Comparison of ENCODE assay signal across 8 mouse cellular contexts in genomic region chr7:25756011-25756410, GRCm38 (mm10). TPM values are rescaled to one million over a fixed set of nuclear protein-coding genes. Genes with fewer than 3 reads are reported as not detected.
DNase-seq lines count a peak whose midpoint lies in the region; ATAC-seq and TF ChIP-seq lines count a peak whose summit lies in the region.

No protein-coding gene starts in this region.

- H3K4me3 ChIP-seq in embryonic facial prominence, embryonic 13.5 days: peak overlapping the region; percentile 98
- H3K4me3 ChIP-seq in heart, adult 2 months: peak overlapping the region; percentile 71
- peak overlapping the region; percentile 99 for H3K4me3 ChIP-seq in limb, embryonic 13.5 days
- H3K4me3 ChIP-seq in midbrain, embryonic 16.5 days (ENCODE audit: low read depth, low read length): peak overlapping the region; percentile 85

- TF ChIP-seq POLR2A in heart, adult 2 months (IDR thresholded peaks at IDR 0.05; ENCODE audit: insufficient read depth, low read depth, low read length): peak; percentile 86

- H3K9me3 ChIP-seq in embryonic facial prominence, embryonic 13.5 days: no peaks in the 10 kb centered on the region
- no peaks in the 10 kb centered on the region for H3K9me3 ChIP-seq in limb, embryonic 13.5 days
- no peaks in the 10 kb centered on the region for H3K9me3 ChIP-seq in midbrain, embryonic 16.5 days (replicated peaks; ENCODE audit: control insufficient read depth, low read length, poor library complexity, severe bottlenecking)

- DNase-seq in cerebellum, adult 11 months: peak; percentile 76
- peak; percentile 91 to 92 for DNase-seq in heart, adult 2 months
- DNase-seq in kidney, adult 8-10 months: peak; percentile 92 to 93
- DNase-seq in spleen, postnatal 10 days (ENCODE audit: low spot score in 2 of 2): peak; percentile 77 to 94

- TF ChIP-seq CTCF in heart, adult 2 months (IDR thresholded peaks at IDR 0.05): no peak; the same call in 1 of the 2 replicates

- WGBS in embryonic facial prominence, embryonic 13.5 days: under 1% methylated on average over 18 of the region's 18 CpGs
- WGBS in heart, adult 2 months: under 1% methylated on average over 18 of the region's 18 CpGs
- under 1% methylated on average over 18 of the region's 18 CpGs for WGBS in limb, embryonic 13.5 days
- WGBS in midbrain, embryonic 16.5 days: 0% methylated on average over 18 of the region's 18 CpGs

- peaks cover 22% of the 10 kb centered on the region for H3K4me1 ChIP-seq in embryonic facial prominence, embryonic 13.5 days
- H3K4me1 ChIP-seq in heart, adult 2 months (ENCODE audit: control insufficient read depth, insufficient read depth, low read length): peaks cover 9% of the 10 kb centered on the region
- peaks cover 22% of the 10 kb centered on the region for H3K4me1 ChIP-seq in limb, embryonic 13.5 days
- H3K4me1 ChIP-seq in midbrain, embryonic 16.5 days (ENCODE audit: control insufficient read depth, insufficient read depth, low read length): peaks cover 20% of the 10 kb centered on the region

- intact Hi-C loops in heart, adult 2 months (cut with DNase I): loop anchor here (2.0 kb wide), 1 partner anchor 17 kb away; no protein-coding TSS in a partner anchor

- peak overlapping the region; percentile 99 for H3K9ac ChIP-seq in embryonic facial prominence, embryonic 13.5 days
- H3K9ac ChIP-seq in heart, adult 2 months (ENCODE audit: low read depth, low read length): peak overlapping the region; percentile 2; the same call in 1 of the 2 replicates
- peak overlapping the region; percentile 66 for H3K9ac ChIP-seq in limb, embryonic 13.5 days
- peak overlapping the region; percentile 66 for H3K9ac ChIP-seq in midbrain, embryonic 16.5 days (ENCODE audit: low read depth, low read length)

- peak overlapping the region; percentile 98 for H3K27ac ChIP-seq in embryonic facial prominence, embryonic 13.5 days
- H3K27ac ChIP-seq in heart, adult 2 months: peak overlapping the region; percentile 96
- H3K27ac ChIP-seq in limb, embryonic 13.5 days: peak overlapping the region; percentile 99
- peak overlapping the region; percentile 97 for H3K27ac ChIP-seq in midbrain, embryonic 16.5 days (ENCODE audit: low read length)

- ATAC-seq in cerebellum, adult (ENCODE audit: insufficient number of reproducible peaks, low FRiP score, low TSS enrichment): no peak
- peak; percentile 54 for ATAC-seq in embryonic facial prominence, embryonic 13.5 days (ENCODE audit: insufficient number of reproducible peaks, insufficient read depth, low FRiP score, low TSS enrichment, low read depth)
- peak; percentile 37 for ATAC-seq in limb, embryonic 13.5 days (ENCODE audit: low FRiP score, low read depth)
- ATAC-seq in midbrain, embryonic 16.5 days: peak; percentile 38

- no peaks in the 10 kb centered on the region for H3K27me3 ChIP-seq in embryonic facial prominence, embryonic 13.5 days
- H3K27me3 ChIP-seq in heart, adult 2 months (ENCODE audit: control insufficient read depth, insufficient read depth, low read length): no peaks in the 10 kb centered on the region
- H3K27me3 ChIP-seq in limb, embryonic 13.5 days: no peaks in the 10 kb centered on the region
- no peaks in the 10 kb centered on the region for H3K27me3 ChIP-seq in midbrain, embryonic 16.5 days (ENCODE audit: control insufficient read depth, insufficient read depth, low read depth, low read length)

- peaks cover 5% of the 10 kb centered on the region for H3K79me2 ChIP-seq in heart, adult 2 months (replicated peaks; ENCODE audit: control insufficient read depth, insufficient read depth, low read length)

- H3K36me3 ChIP-seq in embryonic facial prominence, embryonic 13.5 days: peaks cover 42% of the 10 kb centered on the region
- H3K36me3 ChIP-seq in heart, adult 2 months (ENCODE audit: control insufficient read depth, insufficient read depth, low read length): peaks cover 16% of the 10 kb centered on the region
- peaks cover 46% of the 10 kb centered on the region for H3K36me3 ChIP-seq in limb, embryonic 13.5 days
- no peaks in the 10 kb centered on the region for H3K36me3 ChIP-seq in midbrain, embryonic 16.5 days (ENCODE audit: control insufficient read depth, insufficient read depth, low read length)

- peak; percentile 76; the same call in 1 of the 2 replicates for TF ChIP-seq EP300 in heart, adult 2 months (IDR thresholded peaks at IDR 0.05; ENCODE audit: insufficient read depth, low read depth, low read length)

- peak overlapping the region; percentile 91 for H3K4me2 ChIP-seq in embryonic facial prominence, embryonic 13.5 days
- peak overlapping the region; percentile 89 for H3K4me2 ChIP-seq in limb, embryonic 13.5 days (replicated peaks)
- H3K4me2 ChIP-seq in midbrain, embryonic 16.5 days (ENCODE audit: low read length): peak overlapping the region; percentile 92

RNA-seq across cellular contexts. Expression of gene Hnrnpul1, which starts 1.5 kb away (rescaled TPM):
- 68.4 and 72.9 TPM in 2 replicates for polyA plus RNA-seq in embryonic facial prominence, embryonic 13.5 days (2015; fragmentation: Nextera tagmentation; extraction: Ambion mirVana)
- total RNA-seq in heart, adult 2 months (2021): 10 to 100 TPM; 71.0 to 76.2 TPM
- polyA plus RNA-seq in heart, adult 2 months (2012; rRNA removed): 24.5 and 29.4 TPM in 2 replicates
- 62.6 and 63.5 TPM in 2 replicates for polyA plus RNA-seq in limb, embryonic 13.5 days (2015; fragmentation: Nextera tagmentation; extraction: Ambion mirVana)
- 38.3 and 41.1 TPM in 2 replicates for polyA plus RNA-seq in midbrain, embryonic 16.5 days (2015; fragmentation: Nextera tagmentation; extraction: Ambion mirVana)

RNA-seq across cellular contexts. Expression of gene Axl, which starts 32.5 kb away (rescaled TPM):
- polyA plus RNA-seq in embryonic facial prominence, embryonic 13.5 days (2015; fragmentation: Nextera tagmentation; extraction: Ambion mirVana): 80.8 and 84.2 TPM in 2 replicates
- 10 to 100 TPM; 75.0 to 82.4 TPM for total RNA-seq in heart, adult 2 months (2021)
- 51.8 and 73.7 TPM in 2 replicates for polyA plus RNA-seq in heart, adult 2 months (2012; rRNA removed)
- 84.1 and 103 TPM in 2 replicates for polyA plus RNA-seq in limb, embryonic 13.5 days (2015; fragmentation: Nextera tagmentation; extraction: Ambion mirVana)
- polyA plus RNA-seq in midbrain, embryonic 16.5 days (2015; fragmentation: Nextera tagmentation; extraction: Ambion mirVana): 14.9 and 17.1 TPM in 2 replicates

RNA-seq across cellular contexts. Expression of gene Ccdc97, which starts 37.1 kb away (rescaled TPM):
- 24.1 and 26.3 TPM in 2 replicates for polyA plus RNA-seq in embryonic facial prominence, embryonic 13.5 days (2015; fragmentation: Nextera tagmentation; extraction: Ambion mirVana)
- 10 to 100 TPM; 51.8 to 59.3 TPM for total RNA-seq in heart, adult 2 months (2021)
- polyA plus RNA-seq in heart, adult 2 months (2012; rRNA removed): 62.9 and 72.6 TPM in 2 replicates
- polyA plus RNA-seq in limb, embryonic 13.5 days (2015; fragmentation: Nextera tagmentation; extraction: Ambion mirVana): 22.0 and 24.6 TPM in 2 replicates
- 32.1 and 36.8 TPM in 2 replicates for polyA plus RNA-seq in midbrain, embryonic 16.5 days (2015; fragmentation: Nextera tagmentation; extraction: Ambion mirVana)

Comparison
In these comparisons a context has a peak if more than half of its experiments do, and no peak if none do; other contexts are left out.
1. H3K9ac ChIP-seq: peak in every context shown above with its lines; median percentile 99 in embryonic facial prominence, embryonic 13.5 days; 66 in limb, embryonic 13.5 days; 66 in midbrain, embryonic 16.5 days; 2 in heart, adult 2 months.